Mouse (Mus musculus): ENCODE results near the gene Sccpdh. TPM values are rescaled to one million over a fixed set of nuclear protein-coding genes. Genes with fewer than 3 reads are reported as not detected.
"Not testable (repeated sequence)": the region's sequence is repeated elsewhere in the genome, so short reads cannot be mapped to it uniquely, and the experiment has no call there.

Sccpdh gene
- total RNA-seq (2021) = 10 to 100 TPM; 34.8 to 42.0 TPM
- long read RNA-seq, experiment 1, transcript Sccpdh-201 (12 exons, 1,948 nt) = major isoform, 66 of 69 reads
- long read RNA-seq, experiment 1, partial matches to known transcripts = 3 of 69 reads
- long read RNA-seq, experiment 1, other reads (novel, unspliced or antisense) = 0 of 69 reads
- long read RNA-seq, experiment 2, transcript Sccpdh-201 (12 exons, 1,948 nt) = major isoform, 12 of 14 reads
- long read RNA-seq, experiment 2, partial matches to known transcripts = 2 of 14 reads
- long read RNA-seq, experiment 2, other reads (novel, unspliced or antisense) = 0 of 14 reads

DNA sequence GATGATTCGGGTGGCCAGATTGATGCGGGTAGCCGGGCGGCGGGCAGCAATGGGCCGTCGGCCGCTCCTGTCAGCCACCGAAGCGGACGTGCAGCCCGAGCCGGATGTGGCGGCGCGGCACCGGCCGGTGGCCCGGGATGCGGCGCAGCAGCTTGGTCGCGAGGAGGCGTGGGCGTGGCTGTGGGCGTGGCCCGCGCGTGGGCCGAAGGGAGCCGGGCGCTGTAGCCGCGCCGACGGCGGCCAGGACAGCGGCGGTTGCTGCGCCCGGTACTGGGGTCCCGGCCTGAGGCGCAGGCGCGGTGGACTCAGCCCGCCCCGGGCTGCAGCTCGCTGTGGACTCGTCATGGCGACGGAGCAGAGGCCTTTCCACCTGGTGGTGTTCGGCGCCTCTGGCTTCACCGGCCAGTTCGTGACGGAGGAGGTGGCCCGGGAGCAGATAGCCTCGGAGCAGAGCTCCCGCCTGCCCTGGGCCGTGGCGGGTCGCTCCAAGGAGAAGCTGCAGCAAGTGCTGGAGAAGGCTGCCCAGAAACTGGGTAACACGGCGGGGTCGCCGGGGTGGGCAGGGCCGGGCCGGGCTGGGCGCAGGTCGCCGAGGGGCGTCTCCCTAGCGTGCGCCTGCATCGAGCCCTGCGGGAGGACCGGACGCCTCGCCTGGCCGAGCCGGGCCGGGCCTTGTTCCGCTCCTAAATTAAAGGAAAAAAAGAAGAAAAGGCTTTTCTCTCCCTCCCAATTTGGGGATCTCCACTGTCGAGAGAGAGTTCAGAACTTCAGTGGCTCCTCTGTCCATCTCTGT, at the start of gene Sccpdh:
Gene Sccpdh (plus strand): TSS at position 198 of the 793 bp plus-strand sequence.
- DNase-seq = peak; percentile 96 to 97

DNA sequence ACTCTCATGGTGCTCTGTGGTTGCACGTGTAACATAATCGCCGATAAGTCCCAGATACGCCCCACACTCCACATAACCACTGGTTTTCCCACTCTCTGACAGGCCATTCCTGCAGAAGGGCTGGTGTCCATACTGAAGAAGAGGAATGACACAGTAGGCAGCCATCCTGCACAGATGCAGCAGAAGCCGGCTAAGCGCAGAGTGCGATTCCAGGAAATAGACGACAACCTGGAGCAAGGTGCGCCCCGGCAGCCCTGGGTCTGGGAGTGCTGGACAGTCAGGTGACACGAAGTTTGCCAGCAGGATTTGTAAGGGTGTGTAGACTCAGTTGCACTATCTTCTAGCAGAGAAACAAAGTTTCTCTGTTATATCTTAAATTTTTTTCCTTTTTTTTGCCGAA, 45.3 kb upstream of the Sccpdh start:
- no peak for DNase-seq

DNA sequence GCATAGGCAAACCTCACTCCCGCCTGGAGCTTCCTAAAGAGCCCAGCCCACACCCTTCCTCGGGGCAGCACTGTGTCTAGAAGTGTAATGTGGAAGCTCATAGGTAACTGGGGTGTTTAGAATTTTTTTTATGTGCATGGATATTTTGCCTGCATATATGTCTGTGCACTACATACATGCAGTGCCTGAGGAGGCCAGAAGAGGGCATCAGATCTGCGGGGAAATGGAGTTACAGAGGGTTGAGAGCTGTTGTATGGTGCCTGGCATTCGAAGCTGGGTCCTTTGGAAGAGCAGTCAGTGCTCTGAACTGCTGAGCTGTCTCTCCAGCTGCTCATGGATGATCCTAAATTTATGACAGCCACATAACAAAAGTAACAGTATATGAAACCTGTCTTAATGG, 44.4 kb upstream of the Sccpdh start:
- peak; percentile 48 to 56 for DNase-seq

DNA sequence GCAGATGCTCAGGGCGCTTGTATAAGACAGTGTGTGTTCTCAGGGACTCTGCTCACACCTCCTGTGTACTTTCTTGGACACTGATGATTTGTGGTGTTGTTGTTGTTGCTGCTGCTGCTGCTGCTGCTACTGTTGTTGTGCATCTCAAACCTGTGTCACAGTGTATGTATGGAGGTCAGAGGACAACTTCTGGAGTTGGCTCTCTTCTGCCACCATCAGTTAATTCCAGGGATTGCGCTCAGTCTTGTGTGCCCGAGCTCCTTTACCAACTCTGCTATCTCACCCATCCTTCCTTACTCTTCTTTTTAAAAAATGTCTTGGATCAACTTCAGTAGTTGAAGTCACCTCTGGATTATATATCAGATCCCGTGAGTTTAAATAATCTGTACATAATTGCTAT, 43.7 kb upstream of the Sccpdh start:
- DNase-seq = peak; percentile 45 to 60

DNA sequence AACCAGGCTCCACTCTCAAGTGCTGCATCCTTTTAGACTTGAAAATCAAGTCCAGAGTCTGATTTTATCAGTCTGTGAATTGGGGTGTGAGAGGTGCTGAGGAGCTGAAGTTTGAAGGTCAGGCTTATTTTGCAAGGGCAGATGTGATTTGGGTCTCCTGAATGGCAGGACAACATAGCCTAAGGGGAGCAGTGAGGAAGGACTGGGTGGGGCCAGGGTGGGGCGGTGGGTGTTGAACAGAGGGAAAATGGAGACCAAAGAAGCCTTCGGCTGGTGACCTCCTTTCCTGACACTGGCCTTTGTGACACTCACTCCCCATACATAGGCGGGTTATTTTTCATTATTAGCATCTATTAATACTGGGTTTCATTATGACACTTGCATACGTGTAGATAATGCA, 40.2 kb upstream of the Sccpdh start:
- DNase-seq = no peak

DNA sequence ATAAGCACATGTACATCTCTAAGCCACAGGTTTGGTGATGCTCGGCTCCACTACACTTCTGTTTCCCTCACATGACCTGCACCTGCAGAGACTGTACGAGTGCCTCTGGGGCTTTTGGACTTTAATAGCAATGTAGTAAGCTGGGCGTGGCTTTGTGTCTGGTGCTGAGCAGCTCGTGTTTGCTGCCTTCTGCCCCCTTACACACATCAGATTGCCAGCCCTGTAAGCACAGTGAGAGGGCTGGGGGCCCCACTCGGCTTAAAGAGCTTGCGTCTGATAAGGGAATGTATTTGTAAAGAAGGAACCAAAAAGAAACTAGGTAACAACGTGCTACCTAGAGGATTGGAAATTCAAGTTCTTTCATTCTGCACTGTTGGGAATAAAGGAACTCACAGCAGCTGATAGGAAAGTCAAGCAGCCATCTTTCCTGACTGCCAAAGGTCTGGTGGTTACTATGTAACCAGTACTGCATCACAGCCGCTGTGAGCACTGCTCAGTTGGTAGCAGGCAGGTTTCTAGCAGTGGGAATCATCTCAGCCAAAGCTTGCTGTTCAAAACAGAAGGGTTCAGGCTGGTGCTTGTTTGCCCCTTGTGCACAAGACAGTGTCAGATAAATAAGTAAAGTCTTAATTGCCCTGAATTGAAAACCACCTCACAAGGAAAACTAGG, 39.4 kb upstream of the Sccpdh start:
- DNase-seq = no peak

DNA sequence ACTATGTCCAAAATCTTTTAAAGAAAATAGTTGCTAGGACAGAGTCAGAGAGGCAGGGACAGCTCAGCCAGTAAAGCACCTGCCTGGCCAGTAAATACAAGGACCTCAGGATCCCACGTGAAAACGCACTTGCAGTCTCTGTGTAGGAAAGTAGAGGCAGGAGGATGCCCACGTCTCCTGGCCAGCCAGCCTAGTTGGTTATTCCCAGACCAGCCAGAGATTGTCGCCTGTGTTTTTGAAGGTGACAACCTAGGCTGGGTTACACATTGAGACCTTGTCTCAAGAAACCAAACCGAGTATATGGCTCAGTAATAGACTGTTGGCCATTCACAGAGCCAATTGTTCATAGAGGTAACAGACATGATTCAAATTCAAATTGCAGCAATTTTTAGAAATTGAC, 38.7 kb upstream of the Sccpdh start:
- no peak for DNase-seq

DNA sequence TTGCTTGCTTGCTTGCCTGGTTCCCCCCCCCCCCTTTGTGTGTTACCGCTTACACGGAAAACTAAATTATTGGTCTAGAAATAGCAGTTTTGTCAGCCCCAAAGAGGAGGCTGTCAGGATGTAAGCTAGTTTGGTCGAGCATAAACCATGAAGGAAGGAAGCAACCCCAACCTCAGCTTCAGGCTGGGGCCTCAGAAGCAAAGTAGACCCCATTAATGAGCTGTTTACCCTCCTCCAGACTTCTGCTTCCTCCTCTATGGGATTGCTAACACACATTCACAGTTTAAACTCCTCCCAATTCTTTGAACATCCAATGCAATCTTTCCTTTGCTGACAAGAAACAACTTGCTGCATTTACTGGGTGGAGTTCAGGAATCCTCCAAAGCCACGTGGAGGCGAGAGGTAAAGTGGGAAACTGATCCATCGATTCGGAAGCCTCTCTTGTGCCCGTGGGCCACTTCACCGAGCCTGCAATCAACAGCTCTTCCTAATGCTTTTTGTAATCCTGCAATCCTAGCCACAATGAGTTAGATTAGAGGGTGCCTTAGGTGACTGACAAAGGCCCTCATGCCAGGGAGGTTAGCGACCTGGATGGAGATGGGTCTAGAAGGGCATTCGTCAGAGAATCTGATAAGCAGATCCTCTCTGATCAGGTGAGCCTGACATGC, 35.1 kb upstream of the Sccpdh start:
- DNase-seq = no peak

DNA sequence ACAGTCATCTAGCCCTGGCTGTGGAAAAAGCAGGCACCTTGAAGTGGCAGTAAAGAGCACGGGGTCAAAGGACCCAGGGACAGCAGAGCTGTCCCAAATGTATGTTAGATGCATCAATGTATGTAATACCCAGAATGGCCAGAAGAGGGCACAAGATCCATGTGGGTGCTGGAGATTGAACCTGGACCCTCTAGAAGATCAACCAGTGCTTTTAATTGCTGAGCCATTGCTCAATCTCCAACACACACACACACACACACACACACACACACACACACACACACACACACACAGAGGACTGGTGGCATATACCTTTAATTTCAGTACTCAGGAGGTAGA, 34.6 kb upstream of the Sccpdh start:
- DNase-seq = peak in 1 of 2 experiments; percentile 14

DNA sequence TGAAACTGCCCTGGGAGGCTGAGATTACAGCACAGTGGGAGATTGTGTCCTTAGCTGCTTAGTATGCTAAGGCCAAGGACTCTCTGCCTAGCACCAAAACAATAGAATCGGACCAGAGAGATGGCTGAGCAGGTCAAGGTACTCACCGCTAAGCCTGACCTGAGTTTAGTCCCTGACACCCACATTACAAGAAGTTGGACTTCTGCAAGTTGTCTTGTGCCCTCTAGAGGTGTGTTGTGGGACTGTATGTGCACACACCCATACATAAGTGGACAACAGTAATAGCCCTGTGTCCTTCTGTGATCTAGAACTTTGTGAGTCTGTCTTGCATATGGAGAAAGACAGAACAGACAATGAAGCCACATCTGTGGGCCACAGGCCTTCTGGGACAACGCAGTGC, 33.9 kb upstream of the Sccpdh start:
- DNase-seq = peak; percentile 5 to 8

DNA sequence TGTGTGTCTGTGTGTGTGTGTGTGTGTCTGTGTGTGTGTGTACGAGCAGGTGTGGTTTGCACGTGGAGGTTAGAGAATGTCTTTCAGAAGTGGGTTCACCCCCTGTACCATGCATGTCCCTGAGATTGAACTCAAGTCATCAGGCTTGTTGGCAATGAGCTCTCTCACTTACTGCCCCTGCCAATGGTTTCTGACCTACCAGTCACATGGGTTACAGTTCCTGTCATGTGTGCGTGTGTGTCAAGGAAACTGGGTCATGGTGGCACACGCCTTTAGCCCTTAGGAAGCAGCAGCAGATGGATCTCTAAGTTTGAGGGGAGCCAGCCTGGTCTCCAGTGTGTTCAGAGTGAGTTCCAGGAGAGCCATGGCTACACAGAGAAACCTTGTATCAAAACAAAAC, 25.3 kb upstream of the Sccpdh start:
- no peak for DNase-seq

DNA sequence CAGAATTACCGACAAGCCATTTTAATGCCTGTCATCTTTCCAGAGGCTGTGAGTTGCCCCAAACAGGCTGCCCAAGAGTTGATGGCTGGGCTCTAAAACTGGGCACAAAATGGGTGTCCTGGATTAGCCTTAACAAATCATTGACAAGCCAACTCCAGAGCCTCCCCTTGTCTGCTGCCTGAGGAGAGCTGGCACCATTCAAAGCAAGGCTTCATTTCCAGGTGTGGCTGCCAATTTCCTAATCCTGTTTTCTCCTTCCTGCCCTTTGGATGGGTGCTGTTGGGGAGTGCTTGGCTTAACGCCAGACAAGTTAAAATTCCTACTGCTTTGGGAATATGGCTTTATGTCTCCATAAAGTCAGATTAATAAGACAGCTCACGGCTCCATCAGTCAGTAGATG, 23.9 kb upstream of the Sccpdh start:
- no peak for DNase-seq

DNA sequence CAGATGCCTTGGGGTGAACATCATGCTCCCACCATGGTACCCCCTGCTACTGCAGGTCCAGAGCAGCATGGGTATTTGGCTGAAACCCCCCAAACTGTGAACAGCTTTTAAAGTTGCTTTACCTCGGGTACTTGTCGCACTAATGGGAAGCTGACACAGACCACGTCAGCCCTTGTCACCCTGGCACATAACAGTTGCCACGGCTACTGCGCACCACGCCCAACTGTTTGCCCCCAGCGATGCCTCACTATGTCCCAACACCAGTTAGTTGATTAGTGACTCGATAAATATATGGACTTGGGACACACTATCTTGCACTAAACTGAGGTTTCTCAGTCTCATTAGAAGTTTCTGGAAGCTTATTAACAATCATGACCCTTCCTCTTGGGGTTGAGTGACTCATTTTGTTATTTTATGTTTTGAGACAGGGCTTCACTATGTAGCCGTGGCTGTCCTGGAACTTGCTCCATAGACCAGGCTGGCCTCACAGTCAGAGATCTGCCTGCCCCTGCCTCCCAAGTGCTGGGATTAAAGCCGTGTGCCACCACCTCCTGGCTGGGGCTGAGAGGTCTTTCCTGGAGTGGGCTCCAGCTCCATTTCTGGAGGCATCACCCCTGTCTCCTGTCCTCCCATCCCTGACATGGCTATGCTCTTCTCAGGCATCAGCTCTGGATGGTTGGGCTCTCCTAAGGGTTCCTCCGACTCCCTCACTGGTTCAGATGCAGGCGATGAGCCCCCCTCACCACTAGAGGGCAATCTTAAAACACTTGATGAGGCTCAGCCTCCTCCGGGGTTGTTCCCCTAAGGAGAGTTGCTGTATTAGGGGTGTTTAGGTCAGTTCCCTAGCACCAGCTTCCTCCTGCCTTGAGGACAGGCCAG, 22.7 kb upstream of the Sccpdh start:
- DNase-seq = peak; percentile 79 to 83

DNA sequence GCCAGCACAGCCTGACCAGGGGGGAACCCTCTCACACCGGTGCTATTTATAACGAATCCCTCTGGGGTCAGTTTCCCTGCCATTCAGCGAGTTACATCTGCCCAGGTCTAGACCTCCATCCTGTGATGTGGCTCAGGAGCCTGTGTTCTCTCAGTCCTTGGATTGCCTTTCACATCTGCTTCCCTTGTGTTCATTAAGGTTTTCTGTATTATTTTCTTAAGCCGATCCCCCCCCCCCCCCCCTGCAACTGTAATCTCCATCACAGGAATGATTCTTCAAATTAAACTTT, 22.1 kb upstream of the Sccpdh start:
- no peak for DNase-seq

DNA sequence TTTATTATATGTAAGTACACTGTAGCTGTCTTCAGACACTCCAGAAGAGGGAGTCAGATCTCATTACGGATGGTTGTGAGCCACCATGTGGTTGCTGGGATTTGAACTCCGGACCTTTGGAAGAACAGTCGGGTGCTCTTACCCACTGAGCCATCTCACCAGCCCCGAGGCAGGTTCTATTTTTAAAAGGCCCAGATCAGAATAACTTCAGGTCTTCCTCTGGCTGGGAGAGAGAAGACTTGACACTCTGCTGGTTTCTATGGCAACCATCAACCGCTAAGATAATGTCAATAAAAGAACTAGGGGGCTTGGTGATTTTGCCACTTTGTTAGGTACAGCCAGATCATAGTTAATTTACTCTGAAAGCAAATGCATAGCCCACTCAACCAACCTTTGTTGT, 19.3 kb upstream of the Sccpdh start:
- DNase-seq = not testable (repeated sequence)

DNA sequence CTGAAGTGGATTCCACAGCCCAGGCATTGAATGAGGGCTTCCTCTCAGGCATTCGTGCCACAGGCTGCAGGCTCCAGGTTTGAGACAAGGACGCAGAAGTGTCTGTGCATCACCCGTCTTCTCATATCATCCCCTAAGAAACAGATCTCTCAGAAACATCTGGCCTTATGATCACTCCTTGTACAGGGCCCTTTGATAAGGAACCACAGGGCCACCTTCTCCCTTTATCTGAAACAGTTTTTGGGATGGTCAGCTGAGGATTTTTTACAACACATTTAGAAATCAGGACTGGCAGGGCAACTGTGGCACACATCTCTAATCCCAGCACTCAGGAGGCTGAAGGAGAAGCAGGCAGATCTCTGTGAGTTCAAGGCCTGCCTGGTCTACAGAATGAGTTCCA, 18.7 kb upstream of the Sccpdh start:
- no peak for DNase-seq

DNA sequence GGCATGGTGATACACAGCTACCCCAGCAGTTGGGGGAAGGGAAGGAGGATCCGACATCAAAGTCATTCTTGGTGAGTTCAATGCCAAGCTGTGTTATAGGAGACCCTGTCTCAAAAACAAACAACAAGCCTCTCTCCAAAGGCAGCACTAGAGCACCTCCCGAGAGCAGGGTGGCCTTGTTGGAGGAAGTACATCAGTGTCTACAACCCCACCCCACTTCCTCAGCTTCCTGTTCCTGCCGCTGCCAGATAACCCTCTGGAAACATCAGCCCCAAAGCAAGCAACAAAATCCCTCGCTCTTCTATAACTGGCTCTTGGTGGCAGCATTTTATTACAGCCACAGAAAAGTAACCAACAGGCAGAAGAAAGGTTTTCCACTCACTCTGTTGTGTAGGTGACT, 17.7 kb upstream of the Sccpdh start:
- no peak for DNase-seq

DNA sequence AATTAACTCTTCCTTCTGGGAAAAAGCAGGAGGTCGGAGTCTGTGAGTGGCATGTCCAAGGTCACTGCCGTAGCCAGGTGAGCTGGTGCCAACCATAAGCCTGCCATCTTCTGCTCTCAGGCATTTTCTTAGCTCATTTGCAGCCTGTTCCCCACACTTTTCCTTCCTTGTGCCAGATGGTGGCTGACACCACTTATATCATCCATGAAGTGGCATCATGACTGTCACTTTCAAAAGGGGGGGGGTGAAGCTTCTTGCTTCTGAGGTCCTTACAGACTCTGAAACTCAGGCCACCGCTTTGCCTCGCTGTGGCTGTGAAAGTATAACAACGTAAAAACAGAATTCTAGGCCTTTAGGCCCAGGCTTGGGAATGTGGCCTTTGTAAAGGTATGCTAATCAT, 16.8 kb upstream of the Sccpdh start:
- no peak for DNase-seq

DNA sequence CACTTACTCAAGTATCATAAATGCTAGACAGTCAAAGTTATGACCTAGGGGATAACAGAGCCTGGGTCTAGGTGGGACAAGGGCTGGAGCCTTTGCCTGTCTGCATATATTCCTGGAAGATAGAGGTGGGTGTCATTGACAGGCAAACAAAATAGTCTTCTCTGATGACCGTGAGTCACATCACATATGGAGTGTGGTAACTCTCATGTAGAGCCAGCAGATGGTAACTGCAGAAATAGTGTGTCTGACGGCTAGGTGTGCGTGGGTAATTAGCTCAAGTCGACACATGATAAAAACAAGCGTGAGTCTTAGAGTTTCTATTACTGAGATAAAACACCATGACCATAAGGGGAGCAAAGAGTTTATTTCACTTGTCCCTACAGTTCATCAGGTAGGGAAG, 4.9 kb upstream of the Sccpdh start:
- DNase-seq = no peak

DNA sequence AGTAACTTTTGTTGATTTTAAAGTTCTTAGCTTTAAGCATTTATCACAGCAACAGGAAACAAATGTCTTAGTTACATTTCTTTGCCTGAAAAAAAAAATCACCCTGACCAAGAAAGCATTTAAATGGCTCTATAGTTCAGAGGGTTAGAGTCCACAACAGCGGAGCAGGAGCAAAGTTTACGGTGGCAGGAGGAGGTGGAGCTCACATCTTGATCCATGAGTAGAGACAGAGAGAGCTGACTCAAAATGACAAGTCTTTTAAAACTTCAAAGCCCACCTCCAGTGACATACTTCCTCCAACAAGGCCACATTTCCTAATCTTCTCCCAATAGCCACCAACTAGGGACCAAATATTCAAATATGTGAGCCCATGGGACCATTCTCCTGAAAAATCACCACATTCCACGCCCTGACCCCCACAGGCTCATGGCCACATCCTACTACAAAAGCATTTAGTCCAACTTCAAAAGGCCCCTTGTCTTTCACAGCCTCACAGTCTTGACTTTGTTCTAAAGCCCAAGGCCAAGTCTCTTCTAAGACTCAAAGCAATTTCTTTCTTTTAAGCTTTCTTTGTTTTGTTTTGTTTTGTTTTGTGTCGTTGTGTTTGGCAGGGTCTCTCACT, 3.6 kb upstream of the Sccpdh start:
- no peak for DNase-seq

DNA sequence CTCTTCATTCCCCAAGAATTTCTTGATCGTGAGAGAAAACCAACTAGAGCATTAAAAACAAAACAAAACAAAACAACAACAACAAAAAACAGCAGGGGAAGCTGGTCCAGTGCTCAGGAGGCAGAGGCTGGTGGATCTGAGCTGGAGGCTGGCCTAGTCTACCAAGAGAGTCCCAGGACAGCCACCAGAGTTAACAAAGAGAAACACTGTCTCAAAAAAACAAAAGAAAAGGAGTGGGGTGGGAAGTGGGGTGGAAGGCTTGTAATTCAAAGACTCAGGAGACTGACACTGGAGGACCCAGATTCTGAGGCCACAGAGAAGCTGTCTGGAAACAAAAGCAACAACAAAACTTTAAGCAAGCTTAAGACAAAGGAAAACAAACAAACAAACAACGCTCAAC, 1.0 kb upstream of the Sccpdh start:
- no peak for DNase-seq

DNA sequence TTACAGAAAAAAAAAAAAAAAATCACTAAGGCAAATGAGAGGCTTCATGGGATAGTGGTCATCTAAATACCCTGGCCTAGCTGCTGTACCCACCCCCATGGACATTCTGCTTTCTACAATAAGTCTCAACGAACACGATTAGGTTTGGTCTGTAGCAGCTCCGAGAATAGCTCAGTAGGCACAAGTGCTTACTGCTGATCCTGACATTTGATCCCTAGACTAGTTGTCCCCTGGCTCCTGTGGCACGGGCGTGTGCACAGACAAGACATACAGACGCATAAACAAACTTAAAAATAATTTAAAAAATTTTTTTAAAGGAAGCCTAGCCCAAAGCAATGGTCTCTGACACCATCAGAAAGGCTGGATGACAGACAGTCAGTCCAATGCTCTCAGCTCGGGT, 560 bp upstream of the Sccpdh start:
- no peak for DNase-seq
